Mouse (Mus musculus): ENCODE data around the gene Gm2a. TPM values are rescaled to one million over a fixed set of nuclear protein-coding genes. Genes with fewer than 3 reads are reported as not detected.

The Gm2a gene
- total RNA-seq, 1 experiment: 11.7 TPM

DNA sequence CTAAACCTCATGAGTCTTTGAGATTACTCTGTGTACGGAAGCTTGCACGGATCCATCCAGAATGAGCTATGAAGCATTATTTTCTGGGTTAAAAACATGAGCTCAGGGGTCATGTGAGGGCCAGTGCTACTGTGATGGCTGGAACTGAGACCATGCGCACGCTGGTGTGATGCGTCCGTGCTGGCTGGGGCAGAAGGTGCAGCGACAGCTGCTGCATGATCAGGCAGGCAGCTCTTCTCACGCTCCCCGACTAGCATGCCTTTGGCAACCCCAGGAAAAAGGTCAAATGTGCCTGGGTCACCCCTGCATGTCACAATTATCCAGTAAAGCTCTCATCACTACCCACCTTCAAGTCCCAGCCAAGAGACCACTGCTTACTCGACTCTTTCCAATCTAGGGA is 24.7 kb upstream of the Gm2a start:
- Histone ChIP-seq H3K27ac (ENCODE audit: insufficient read depth, low read depth, low read length, poor library complexity, severe bottlenecking) (no peak overlapping the region), H3K4me3 (ENCODE audit: insufficient read depth in 1 of 2, low read depth in 1 of 2, low read length in 2 of 2, poor library complexity in 1 of 2, severe bottlenecking in 1 of 2) (no peak overlapping the region), H3K4me1 (ENCODE audit: control insufficient read depth in 2 of 2, insufficient read depth in 2 of 2, low read length in 2 of 2, poor library complexity in 1 of 2) (no peaks in the 10 kb centered on the region), H3K9me3 (ENCODE audit: control insufficient read depth, insufficient read depth, low read depth, low read length) (no peaks in the 10 kb centered on the region), H3K9ac (ENCODE audit: insufficient read depth, low read depth, low read length, poor library complexity, severe bottlenecking) (no peak overlapping the region), H3K36me3 (ENCODE audit: control insufficient read depth, insufficient read depth, low read length, poor library complexity, severe bottlenecking) (no peaks in the 10 kb centered on the region)
- in situ Hi-C loops (cut with MboI; ENCODE audit: low sequenced_read_pairs in 2 of 2, unreplicated experiment in 2 of 2): no loop called here
- DNase-seq (ENCODE audit: low read depth, low spot score): no peak
- TF ChIP-seq MAFK (IDR thresholded peaks at IDR 0.05; ENCODE audit: insufficient read depth, low read depth, low read length): no peak
- no peak for TF ChIP-seq CHD2 (IDR thresholded peaks at IDR 0.05; ENCODE audit: low read depth, low read length)
- TF ChIP-seq ZNF384 (IDR thresholded peaks at IDR 0.05; ENCODE audit: low read depth, low read length): no peak
- TF ChIP-seq ZC3H11A (IDR thresholded peaks at IDR 0.05; ENCODE audit: borderline replicate concordance, low read depth, low read length): no peak
- no peak for TF ChIP-seq HCFC1 (IDR thresholded peaks at IDR 0.05; ENCODE audit: borderline replicate concordance, insufficient read depth, low read length)

DNA sequence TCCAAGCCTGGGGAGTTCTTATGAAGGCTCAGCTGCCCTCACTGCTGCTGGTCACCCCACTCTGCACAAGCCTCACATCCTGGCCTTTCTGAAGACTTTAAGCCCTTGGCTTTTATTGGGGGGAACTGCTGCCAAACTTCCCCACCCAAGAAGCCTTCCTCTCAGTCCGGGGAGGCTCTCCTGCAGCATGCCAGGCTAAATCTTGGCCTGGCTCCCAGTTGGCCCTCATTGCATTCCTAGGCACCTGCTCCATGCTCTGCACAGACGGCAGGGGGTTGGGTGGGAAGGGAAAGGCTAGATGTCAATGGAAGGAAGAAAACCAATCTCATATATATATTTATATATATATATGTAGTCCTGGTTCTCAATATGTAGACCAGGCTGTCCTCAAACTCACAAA is 22.3 kb upstream of the Gm2a start:
- no peak overlapping the region for H3K27ac ChIP-seq (ENCODE audit: insufficient read depth, low read depth, low read length, poor library complexity, severe bottlenecking)
- no peaks in the 10 kb centered on the region for H3K4me1 ChIP-seq (ENCODE audit: control insufficient read depth in 2 of 2, insufficient read depth in 2 of 2, low read length in 2 of 2, poor library complexity in 1 of 2)
- no peak for DNase-seq (ENCODE audit: low read depth, low spot score)
- no peak overlapping the region for H3K9ac ChIP-seq (ENCODE audit: insufficient read depth, low read depth, low read length, poor library complexity, severe bottlenecking)
- no peak overlapping the region for H3K4me3 ChIP-seq (ENCODE audit: insufficient read depth in 1 of 2, low read depth in 1 of 2, low read length in 2 of 2, poor library complexity in 1 of 2, severe bottlenecking in 1 of 2)
- H3K9me3 ChIP-seq (ENCODE audit: control insufficient read depth, insufficient read depth, low read depth, low read length): no peaks in the 10 kb centered on the region
- no peaks in the 10 kb centered on the region for H3K36me3 ChIP-seq (ENCODE audit: control insufficient read depth, insufficient read depth, low read length, poor library complexity, severe bottlenecking)
- TF ChIP-seq ZNF384 (IDR thresholded peaks at IDR 0.05; ENCODE audit: low read depth, low read length): no peak
- TF ChIP-seq ZC3H11A (IDR thresholded peaks at IDR 0.05; ENCODE audit: borderline replicate concordance, low read depth, low read length): no peak
- TF ChIP-seq CHD2 (IDR thresholded peaks at IDR 0.05; ENCODE audit: low read depth, low read length): no peak
- TF ChIP-seq HCFC1 (IDR thresholded peaks at IDR 0.05; ENCODE audit: borderline replicate concordance, insufficient read depth, low read length): no peak
- TF ChIP-seq MAFK (IDR thresholded peaks at IDR 0.05; ENCODE audit: insufficient read depth, low read depth, low read length): no peak
- in situ Hi-C loops (cut with MboI; ENCODE audit: low sequenced_read_pairs in 2 of 2, unreplicated experiment in 2 of 2): no loop called here

DNA sequence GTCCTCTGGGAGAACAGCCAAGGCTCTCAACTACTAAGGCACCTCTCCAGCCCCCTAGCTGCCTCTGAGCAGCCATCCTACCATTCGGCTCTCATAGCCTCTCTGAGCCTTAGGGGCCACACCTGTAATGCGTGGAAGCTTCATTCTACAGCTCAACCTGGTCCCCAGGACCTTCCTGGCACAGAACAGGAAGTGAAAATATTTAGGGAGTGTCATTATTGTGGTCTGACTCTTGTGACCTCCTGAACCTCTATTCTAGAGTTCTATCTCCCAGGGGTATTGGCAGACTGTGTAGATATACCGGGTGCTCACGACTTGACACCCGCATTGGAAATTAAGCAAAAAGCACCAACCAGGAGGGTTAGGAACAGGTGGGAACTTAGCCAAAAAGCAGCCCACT is 21.7 kb upstream of the Gm2a start:
- in situ Hi-C loops (cut with MboI; ENCODE audit: low sequenced_read_pairs in 2 of 2, unreplicated experiment in 2 of 2): no loop called here
- no peaks in the 10 kb centered on the region for H3K9me3 ChIP-seq (ENCODE audit: control insufficient read depth, insufficient read depth, low read depth, low read length)
- TF ChIP-seq ZC3H11A (IDR thresholded peaks at IDR 0.05; ENCODE audit: borderline replicate concordance, low read depth, low read length) (no peak), ZNF384 (IDR thresholded peaks at IDR 0.05; ENCODE audit: low read depth, low read length) (no peak)
- no peaks in the 10 kb centered on the region for H3K36me3 ChIP-seq (ENCODE audit: control insufficient read depth, insufficient read depth, low read length, poor library complexity, severe bottlenecking)
- no peak overlapping the region for H3K4me3 ChIP-seq (ENCODE audit: insufficient read depth in 1 of 2, low read depth in 1 of 2, low read length in 2 of 2, poor library complexity in 1 of 2, severe bottlenecking in 1 of 2)
- H3K4me1 ChIP-seq (ENCODE audit: control insufficient read depth in 2 of 2, insufficient read depth in 2 of 2, low read length in 2 of 2, poor library complexity in 1 of 2): no peaks in the 10 kb centered on the region
- no peak overlapping the region for H3K9ac ChIP-seq (ENCODE audit: insufficient read depth, low read depth, low read length, poor library complexity, severe bottlenecking)
- DNase-seq (ENCODE audit: low read depth, low spot score): no peak
- H3K27ac ChIP-seq (ENCODE audit: insufficient read depth, low read depth, low read length, poor library complexity, severe bottlenecking): no peak overlapping the region

DNA sequence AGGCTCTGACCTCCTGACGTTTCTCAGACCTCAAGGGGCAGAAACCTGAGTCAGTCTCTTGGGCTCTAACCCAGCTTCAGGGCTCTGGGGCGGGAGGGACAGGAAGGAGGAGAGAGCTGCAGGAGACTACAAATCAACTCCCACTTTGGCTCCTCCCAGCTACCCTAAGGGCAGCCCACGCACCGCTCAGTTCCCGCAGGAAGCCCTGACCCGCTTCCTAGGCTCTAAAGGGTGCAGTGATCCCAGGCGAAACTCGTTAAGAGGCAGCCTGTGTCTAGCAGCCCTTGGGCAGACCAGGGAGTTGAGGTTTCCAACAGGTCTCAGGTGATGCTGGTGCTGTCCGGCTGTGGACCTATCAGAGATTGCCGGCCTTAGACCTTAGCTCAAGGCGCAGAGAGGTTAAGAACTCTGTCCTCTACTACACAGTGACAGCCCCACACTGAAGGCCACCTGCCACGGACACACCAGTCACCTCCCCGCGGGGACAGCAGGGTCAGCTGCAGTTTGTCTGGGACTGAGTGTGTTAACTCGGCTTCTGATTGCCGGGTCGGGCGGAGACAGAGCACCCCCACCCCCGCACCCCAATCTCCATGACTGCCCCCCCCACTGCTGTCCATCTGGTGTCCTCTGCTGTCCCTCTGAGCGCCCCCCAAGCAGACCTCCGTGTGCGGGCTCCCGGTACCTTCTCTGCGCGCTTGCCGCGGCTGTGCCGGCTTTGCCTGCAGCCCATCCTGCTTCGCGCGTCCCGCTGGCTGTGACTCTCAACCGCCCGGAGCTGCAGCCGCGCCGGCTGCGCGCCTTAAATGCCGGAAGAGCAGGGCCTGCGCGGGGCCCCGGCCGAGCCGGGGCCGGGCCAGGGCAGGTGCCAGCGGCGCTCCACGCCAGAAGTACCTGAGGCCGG is 20.3 kb upstream of the Gm2a start, which contains the start of gene Ccdc69:
Gene Ccdc69 (minus strand): TSS at position 801 of the 901 bp plus-strand sequence.
- Histone ChIP-seq H3K4me1 (ENCODE audit: control insufficient read depth in 2 of 2, insufficient read depth in 2 of 2, low read length in 2 of 2, poor library complexity in 1 of 2) (no peaks in the 10 kb centered on the region), H3K4me3 (ENCODE audit: insufficient read depth in 1 of 2, low read depth in 1 of 2, low read length in 2 of 2, poor library complexity in 1 of 2, severe bottlenecking in 1 of 2) (peak within 1 kb of the TSS; percentile 59 to 64), H3K27ac (ENCODE audit: insufficient read depth, low read depth, low read length, poor library complexity, severe bottlenecking) (no peak within 1 kb of the TSS), H3K9me3 (ENCODE audit: control insufficient read depth, insufficient read depth, low read depth, low read length) (no peaks in the 10 kb centered on the region), H3K9ac (ENCODE audit: insufficient read depth, low read depth, low read length, poor library complexity, severe bottlenecking) (peak within 1 kb of the TSS; percentile 48), H3K36me3 (ENCODE audit: control insufficient read depth, insufficient read depth, low read length, poor library complexity, severe bottlenecking) (no peaks in the 10 kb centered on the region)
- in situ Hi-C loops (cut with MboI; ENCODE audit: low sequenced_read_pairs in 2 of 2, unreplicated experiment in 2 of 2): no loop called here
- TF ChIP-seq ZC3H11A (IDR thresholded peaks at IDR 0.05; ENCODE audit: borderline replicate concordance, low read depth, low read length) (no peak), ZNF384 (IDR thresholded peaks at IDR 0.05; ENCODE audit: low read depth, low read length) (no peak), MAFK (IDR thresholded peaks at IDR 0.05; ENCODE audit: insufficient read depth, low read depth, low read length) (no peak), CHD2 (IDR thresholded peaks at IDR 0.05; ENCODE audit: low read depth, low read length) (no peak), HCFC1 (IDR thresholded peaks at IDR 0.05; ENCODE audit: borderline replicate concordance, insufficient read depth, low read length) (no peak)
- no peak for DNase-seq (ENCODE audit: low read depth, low spot score)
